Comparison of ENCODE assay signal across 9 mouse cellular contexts in the genomic region with DNA sequence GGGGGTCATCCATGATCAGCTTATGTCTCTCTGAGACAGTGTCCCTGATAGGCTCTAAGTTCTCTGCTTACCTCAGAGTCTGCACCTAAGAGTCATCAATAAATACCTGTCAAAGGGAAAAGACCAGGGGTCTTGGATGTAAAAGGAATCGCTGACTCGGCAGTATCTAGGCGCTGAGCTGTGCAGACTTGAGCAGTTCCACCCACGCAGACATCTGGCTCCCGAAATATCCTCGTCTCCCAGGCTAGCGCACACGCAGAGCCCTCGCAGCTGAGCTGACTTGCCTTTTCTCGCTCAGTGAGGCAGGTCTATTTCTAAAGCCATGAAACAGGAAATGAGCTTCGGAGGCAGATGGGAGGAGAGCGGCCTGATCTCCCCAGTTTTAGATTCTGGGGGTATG.
DNase-seq lines count a peak whose midpoint lies in the region; ATAC-seq and TF ChIP-seq lines count a peak whose summit lies in the region.
"Had no signal": no experiment of that assay in that cellular context is flagged by ENCODE, and none has a peak within 500 bp of the region (broad histone marks: within the 10 kb centered on the region; RNA-seq: fewer than 3 reads in every experiment).

No protein-coding gene starts in this region.

- no peak overlapping the region for H3K27ac ChIP-seq in forebrain, postnatal 0 days (ENCODE audit: low read depth, low read length)
- no peak overlapping the region for H3K27ac ChIP-seq in forebrain, embryonic 12.5 days
- no peak overlapping the region for H3K27ac ChIP-seq in midbrain, embryonic 11.5 days (ENCODE audit: low read depth, low read length)
- H3K27ac ChIP-seq in midbrain, embryonic 15.5 days: no peak overlapping the region
- H3K27ac ChIP-seq: liver, embryonic 13.5 days had no signal

- no peaks in the 10 kb centered on the region for H3K4me1 ChIP-seq in forebrain, postnatal 0 days (ENCODE audit: insufficient read depth)
- peaks cover 4% of the 10 kb centered on the region for H3K4me1 ChIP-seq in forebrain, embryonic 12.5 days
- no peaks in the 10 kb centered on the region for H3K4me1 ChIP-seq in midbrain, embryonic 11.5 days (ENCODE audit: control insufficient read depth, insufficient read depth, low read length)
- no peaks in the 10 kb centered on the region for H3K4me1 ChIP-seq in midbrain, embryonic 15.5 days
- H3K4me1 ChIP-seq: liver, embryonic 13.5 days had no signal

- no peaks in the 10 kb centered on the region for H3K36me3 ChIP-seq in forebrain, postnatal 0 days (ENCODE audit: insufficient read depth)
- no peaks in the 10 kb centered on the region for H3K36me3 ChIP-seq in forebrain, embryonic 12.5 days (replicated peaks)
- no peaks in the 10 kb centered on the region for H3K36me3 ChIP-seq in midbrain, embryonic 11.5 days (ENCODE audit: control insufficient read depth, insufficient read depth, low read length)
- no peaks in the 10 kb centered on the region for H3K36me3 ChIP-seq in midbrain, embryonic 15.5 days (replicated peaks)
- H3K36me3 ChIP-seq: liver, embryonic 13.5 days had no signal

- H3K9ac ChIP-seq in forebrain, postnatal 0 days: no peak overlapping the region
- no peak overlapping the region for H3K9ac ChIP-seq in forebrain, embryonic 12.5 days
- H3K9ac ChIP-seq in midbrain, embryonic 11.5 days (ENCODE audit: low read length): no peak overlapping the region
- H3K9ac ChIP-seq in midbrain, embryonic 15.5 days: no peak overlapping the region
- H3K9ac ChIP-seq: liver, embryonic 13.5 days had no signal

- no peaks in the 10 kb centered on the region for H3K9me3 ChIP-seq in forebrain, postnatal 0 days (ENCODE audit: low read length)
- no peaks in the 10 kb centered on the region for H3K9me3 ChIP-seq in forebrain, embryonic 12.5 days
- no peaks in the 10 kb centered on the region for H3K9me3 ChIP-seq in midbrain, embryonic 11.5 days (ENCODE audit: control insufficient read depth, low read length)
- H3K9me3 ChIP-seq in midbrain, embryonic 15.5 days: no peaks in the 10 kb centered on the region
- H3K9me3 ChIP-seq: liver, embryonic 13.5 days had no signal

- H3K4me2 ChIP-seq in forebrain, postnatal 0 days (ENCODE audit: low read depth): no peak overlapping the region
- H3K4me2 ChIP-seq in forebrain, embryonic 12.5 days: no peak overlapping the region
- no peak overlapping the region for H3K4me2 ChIP-seq in midbrain, embryonic 11.5 days
- H3K4me2 ChIP-seq in midbrain, embryonic 15.5 days: no peak overlapping the region
- H3K4me2 ChIP-seq: liver, embryonic 13.5 days had no signal

- H3K4me3 ChIP-seq in forebrain, postnatal 0 days (ENCODE audit: low read depth, low read length): no peak overlapping the region
- no peak overlapping the region for H3K4me3 ChIP-seq in forebrain, embryonic 12.5 days (replicated peaks)
- no peak overlapping the region for H3K4me3 ChIP-seq in midbrain, embryonic 11.5 days (ENCODE audit: low read depth, low read length)
- no peak overlapping the region for H3K4me3 ChIP-seq in midbrain, embryonic 15.5 days
- H3K4me3 ChIP-seq: liver, embryonic 13.5 days had no signal

- TF ChIP-seq CTCF in forebrain, postnatal 0 days (IDR thresholded peaks at IDR 0.05; ENCODE audit: low read depth): no peak

- DNase-seq in forebrain, postnatal 0 days: peak; percentile 70
- DNase-seq in midbrain, embryonic 11.5 days (ENCODE audit: low spot score, missing footprints): peak; percentile 70
- peak; percentile 76 for DNase-seq in left cerebral cortex, adult 9 months (ENCODE audit: low spot score in 2 of 2)
- peak; percentile 88 for DNase-seq in telencephalon, adult 2 months (ENCODE audit: low read depth, low spot score)
- no peak for DNase-seq in ovary, postnatal 10 days (ENCODE audit: low spot score)
- DNase-seq in spleen, adult 18-20 months: no peak
- DNase-seq: liver, embryonic 13.5 days had no signal

- 66% methylated on average over 12 of the region's 12 CpGs for WGBS in forebrain, postnatal 0 days
- 89% methylated on average over 12 of the region's 12 CpGs for WGBS in forebrain, embryonic 12.5 days
- WGBS in midbrain, embryonic 11.5 days: 86% methylated on average over 12 of the region's 12 CpGs
- 86% methylated on average over 12 of the region's 12 CpGs for WGBS in midbrain, embryonic 15.5 days

- peak; percentile 87 for ATAC-seq in forebrain, postnatal 0 days
- ATAC-seq in forebrain, embryonic 12.5 days (ENCODE audit: low FRiP score): no peak
- no peak for ATAC-seq in midbrain, embryonic 11.5 days (ENCODE audit: low FRiP score)
- ATAC-seq in midbrain, embryonic 15.5 days (replicated peaks): no peak

- H3K27me3 ChIP-seq in forebrain, postnatal 0 days (ENCODE audit: insufficient read depth, low read length): no peaks in the 10 kb centered on the region
- no peaks in the 10 kb centered on the region for H3K27me3 ChIP-seq in forebrain, embryonic 12.5 days
- H3K27me3 ChIP-seq in midbrain, embryonic 11.5 days (ENCODE audit: control insufficient read depth, insufficient read depth, low read length): no peaks in the 10 kb centered on the region
- H3K27me3 ChIP-seq in midbrain, embryonic 15.5 days (replicated peaks): no peaks in the 10 kb centered on the region
- H3K27me3 ChIP-seq: liver, embryonic 13.5 days had no signal

Comparison
In these comparisons a context has a peak if more than half of its experiments do, and no peak if none do; other contexts are left out.
1. DNase-seq: peak in forebrain, postnatal 0 days (single experiment), midbrain, embryonic 11.5 days (single experiment), left cerebral cortex, adult 9 months (2 of 2) and telencephalon, adult 2 months (single experiment); none in ovary, postnatal 10 days (single experiment) and spleen, adult 18-20 months (0 of 2).